Mouse (Mus musculus) gastrocnemius, postnatal 36 days (tissue): ENCODE results near the gene Mtg2. TPM values are rescaled to one million over a fixed set of nuclear protein-coding genes. Genes with fewer than 3 reads are reported as not detected.

Experiments used
- DNase-seq, 2 experiments: peaks; one replicate each; pipeline ENCODE4 v3.0.0; 2022
- intact Hi-C: fragments of 180-260 bp; cut with DNase I; formaldehyde crosslinking; loops from one replicate; pipeline ENCODE4 v1.15.1; 2025
- total RNA-seq, 2 experiments: library from RNA; stranded (reverse); gene quantifications; 2 replicates each; pipeline ENCODE4 v1.2.3; 2021

Gene Mtg2
- total RNA-seq, 2 experiments from 2014 or later = 12.3 to 16.9 TPM

GRCm38 (mm10) chr2:180099529-180099928 is 29.1 kb downstream of the Mtg2 start:
- intact Hi-C loops = no loop called here
- DNase-seq = peak in 1 of 2 experiments; percentile 7

GRCm38 (mm10) chr2:180103151-180103977 is 33.0 kb downstream of the Mtg2 start:
- peak in 1 of 2 experiments; percentile 10 for DNase-seq
- intact Hi-C loops = no loop called here

GRCm38 (mm10) chr2:180103978-180104658 is 33.7 kb downstream of the Mtg2 start, which contains the start of gene Hrh3:
Gene Hrh3, minus strand, starts transcription at chr2:180104488.
- peak; percentile 57 to 73 for DNase-seq
- intact Hi-C loops = no loop called here

DNA sequence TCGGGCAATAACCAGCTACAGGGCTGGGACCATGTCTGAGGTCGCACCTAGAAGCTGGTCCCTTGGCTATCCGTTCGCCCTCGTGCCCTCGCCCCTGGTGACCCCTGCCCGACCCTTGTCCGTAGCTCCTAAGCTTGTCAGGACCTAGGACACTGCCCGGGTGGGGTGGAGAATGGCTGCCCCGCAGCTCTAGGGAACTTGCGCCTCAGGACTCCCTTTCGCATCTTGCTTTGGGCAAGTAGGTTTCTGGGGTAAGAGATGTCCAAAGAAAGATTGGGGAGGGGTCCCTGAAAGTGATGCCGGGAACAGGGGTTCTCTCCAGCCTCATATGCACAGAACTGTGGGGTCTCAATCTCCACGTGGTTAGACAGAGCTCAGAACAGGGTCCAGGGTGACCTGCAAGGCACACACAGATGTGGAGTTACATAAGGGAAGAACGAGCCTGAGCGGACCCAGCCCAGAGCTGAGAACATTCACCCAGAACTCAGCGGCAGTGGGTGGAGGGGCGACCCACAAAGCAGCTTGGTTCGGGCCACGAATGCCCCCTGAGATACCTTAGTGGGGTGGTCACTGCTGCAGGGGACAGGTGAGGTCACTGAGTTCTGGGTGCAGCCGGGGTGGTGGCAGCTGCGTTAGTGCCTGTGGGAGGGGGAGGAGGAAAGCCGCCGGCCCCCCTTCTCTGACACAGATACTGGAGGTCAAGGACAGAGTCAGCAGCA is 34.4 kb downstream of the Mtg2 start:
- intact Hi-C loops = no loop called here
- peak in 1 of 2 experiments; percentile 14 for DNase-seq

- DNase-seq = peak in 1 of 2 experiments; percentile 8
- intact Hi-C loops = no loop called here
Observed at GRCm38 (mm10) chr2:180105441-180106190, 35.2 kb downstream of the Mtg2 start.

DNA sequence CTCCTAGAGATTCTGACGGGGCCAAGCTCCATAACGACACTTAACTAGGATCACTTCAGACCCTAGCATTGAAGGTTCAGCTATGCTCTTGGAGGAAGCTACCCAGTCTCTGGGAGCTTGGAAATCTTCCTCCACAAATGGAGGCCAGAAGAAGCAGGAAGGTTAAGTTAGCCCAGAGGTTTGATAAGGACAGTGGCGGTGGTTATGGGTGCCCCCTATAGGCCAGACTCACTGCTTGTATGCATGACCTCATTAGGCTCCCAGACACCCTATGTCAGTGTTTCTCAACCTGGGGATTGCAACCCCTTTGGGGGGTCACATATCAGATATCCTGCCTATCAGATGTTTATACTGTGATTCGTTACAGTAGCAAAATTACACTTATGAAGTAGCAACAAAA is 36.7 kb downstream of the Mtg2 start:
- no peak for DNase-seq
- intact Hi-C loops = no loop called here

DNA sequence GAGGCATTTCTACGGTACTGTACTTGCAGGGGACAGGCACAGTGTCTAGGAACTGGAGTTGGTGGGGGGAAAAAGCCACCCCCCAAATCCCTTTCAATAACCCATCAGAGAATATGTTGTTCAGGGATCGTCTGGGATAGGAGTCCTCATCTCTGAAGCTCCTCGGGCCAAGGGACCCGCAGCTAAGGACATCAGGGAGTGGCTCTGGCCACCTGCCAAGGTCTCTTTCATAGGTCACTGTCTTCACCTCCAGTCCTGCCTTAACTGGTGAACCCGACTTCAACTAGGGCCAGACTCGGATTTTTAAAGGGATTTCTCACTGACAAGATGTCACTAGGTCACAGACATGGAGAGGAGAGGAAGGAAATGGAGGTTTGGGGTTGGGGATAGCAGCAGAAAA is 37.9 kb downstream of the Mtg2 start:
- DNase-seq = peak in 1 of 2 experiments; percentile 9
- intact Hi-C loops = no loop called here

- intact Hi-C loops = loop anchor here (5.0 kb wide), 1 partner anchor 42 kb away; the partner anchor contains the start of gene Mtg2
- DNase-seq = peak; percentile 77 to 88
Observed at GRCm38 (mm10) chr2:180113909-180114890, 43.8 kb downstream of the Mtg2 start.

- no peak for DNase-seq
- intact Hi-C loops = loop anchor here (5.0 kb wide), 1 partner anchor 57 kb away; the partner anchor contains the start of gene Adrm1
Observed at GRCm38 (mm10) chr2:180115279-180115678, 44.9 kb downstream of the Mtg2 start.

GRCm38 (mm10) chr2:180116081-180116493 is 45.7 kb downstream of the Mtg2 start:
- no peak for DNase-seq
- intact Hi-C loops = loop anchor here (5.0 kb wide), 1 partner anchor 56 kb away; the partner anchor contains the start of gene Adrm1

DNA sequence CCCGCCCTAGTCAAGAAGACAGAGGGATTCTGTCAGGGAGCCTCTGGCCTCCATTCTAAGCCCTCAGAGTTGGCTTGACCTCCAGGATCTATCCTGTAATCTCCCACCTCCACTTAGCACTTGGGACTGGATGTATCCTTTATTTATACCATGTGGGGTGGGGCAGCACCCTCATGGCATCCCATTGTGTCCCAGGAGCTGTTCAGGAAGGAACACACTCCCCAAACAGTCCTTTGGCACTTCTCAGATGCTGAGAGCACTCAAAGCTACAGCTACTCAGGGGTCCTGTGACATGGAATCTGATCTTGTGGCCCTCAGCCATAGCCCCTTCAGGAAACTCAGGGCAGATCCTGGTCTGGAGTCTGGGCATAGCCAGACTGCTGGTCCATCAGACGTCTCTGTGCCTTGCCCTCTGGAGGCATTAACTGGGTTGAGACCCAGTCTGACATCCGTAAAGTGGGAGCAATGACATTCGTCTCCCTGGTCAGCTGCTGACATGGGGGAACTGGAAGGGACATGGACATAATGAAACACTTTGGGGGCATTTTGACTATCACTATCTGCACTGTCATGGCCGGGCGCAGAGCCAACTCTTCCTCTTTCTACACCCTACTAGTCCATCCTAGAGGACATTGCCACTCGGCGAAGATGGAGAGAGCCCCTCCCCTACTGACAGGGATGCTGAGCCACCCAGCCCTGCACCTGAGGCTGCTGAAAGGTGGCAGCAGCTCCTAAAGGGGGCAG is 46.5 kb downstream of the Mtg2 start:
- no peak for DNase-seq
- intact Hi-C loops = loop anchor here (5.0 kb wide), 1 partner anchor 55 kb away; the partner anchor contains the start of gene Adrm1

GRCm38 (mm10) chr2:180117485-180118194 is 47.3 kb downstream of the Mtg2 start:
- intact Hi-C loops = loop anchor here (5.0 kb wide), 1 partner anchor 55 kb away; the partner anchor contains the start of gene Adrm1
- no peak for DNase-seq

GRCm38 (mm10) chr2:180118661-180119438 is 48.5 kb downstream of the Mtg2 start, which contains the start of gene Osbpl2:
Gene Osbpl2, plus strand, starts transcription at chr2:180119306.
- intact Hi-C loops = loop anchor here (5.0 kb wide), 1 partner anchor 53 kb away; the partner anchor contains the start of gene Adrm1

DNA sequence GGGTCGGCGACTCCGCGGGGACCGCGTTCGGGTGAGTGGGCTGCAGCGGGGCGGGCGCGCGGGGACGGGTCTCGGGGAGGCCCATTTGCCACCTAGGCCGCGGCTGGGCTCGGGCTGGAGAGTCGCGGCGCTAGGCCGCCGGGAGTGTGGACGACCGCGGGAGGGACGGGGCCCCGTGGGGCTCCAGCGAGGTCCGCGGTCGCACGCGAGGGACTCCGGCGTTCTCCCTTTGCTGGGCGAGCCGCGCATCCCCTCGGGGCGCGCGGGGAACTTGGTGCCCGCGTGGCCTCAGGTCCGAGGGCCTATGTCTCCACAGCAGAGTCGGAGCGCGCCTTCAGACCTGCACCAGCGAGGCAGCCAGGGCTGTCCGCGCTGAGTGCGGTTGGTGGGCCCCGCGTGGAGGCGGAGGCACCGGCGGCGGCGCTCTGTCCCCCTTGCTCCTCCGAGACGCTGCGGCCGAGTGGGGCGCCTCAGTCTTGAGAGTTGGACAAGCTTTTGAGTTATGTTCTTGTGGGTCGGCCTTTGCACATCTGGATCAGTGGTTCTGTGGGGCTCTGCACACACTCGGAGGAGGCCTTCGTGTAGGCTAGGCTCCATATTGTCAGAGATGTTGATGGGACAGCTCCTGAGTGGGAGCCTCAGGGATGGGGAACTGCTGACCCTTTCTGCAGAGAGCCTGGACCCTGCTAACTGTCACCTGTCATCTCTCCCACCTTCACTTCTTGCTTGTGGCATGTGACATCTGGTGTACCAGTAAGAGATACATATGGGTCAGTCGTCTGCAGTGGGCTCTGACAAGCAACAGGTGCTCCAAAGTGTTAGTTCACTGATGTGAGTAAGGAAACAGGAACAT is 49.3 kb downstream of the Mtg2 start:
- DNase-seq = no peak
- intact Hi-C loops = loop anchor here (5.0 kb wide), 1 partner anchor 53 kb away; the partner anchor contains the start of gene Adrm1

More at GRCm38 (mm10) chr2:180118661-180119438, 48.5 kb downstream of the Mtg2 start, which contains the start of gene Osbpl2:
- peak; percentile 99 to 100 for DNase-seq

GRCm38 (mm10) chr2:180120292-180120761 is 49.9 kb downstream of the Mtg2 start:
- no peak for DNase-seq
- intact Hi-C loops = no loop called here
